Mouse (Mus musculus): ENCODE measurements around the gene Dnttip1. TPM values are rescaled to one million over a fixed set of nuclear protein-coding genes. Genes with fewer than 3 reads are reported as not detected.
A peak's percentile ranks its signal among the peaks of the same experiment; 100 is the strongest.

Gene Dnttip1
- polyA plus RNA-seq (2012; fragmentation: generic; extraction: Trizol) = 47.3 TPM
- long read RNA-seq, experiment 1, partial matches to known transcripts = 2 of 3 reads
- long read RNA-seq, experiment 1, other reads (novel, unspliced or antisense) = 1 of 3 reads
- long read RNA-seq, experiment 2, partial matches to known transcripts = 0 of 1 reads
- long read RNA-seq, experiment 2, other reads (novel, unspliced or antisense) = 0 of 1 reads

DNA sequence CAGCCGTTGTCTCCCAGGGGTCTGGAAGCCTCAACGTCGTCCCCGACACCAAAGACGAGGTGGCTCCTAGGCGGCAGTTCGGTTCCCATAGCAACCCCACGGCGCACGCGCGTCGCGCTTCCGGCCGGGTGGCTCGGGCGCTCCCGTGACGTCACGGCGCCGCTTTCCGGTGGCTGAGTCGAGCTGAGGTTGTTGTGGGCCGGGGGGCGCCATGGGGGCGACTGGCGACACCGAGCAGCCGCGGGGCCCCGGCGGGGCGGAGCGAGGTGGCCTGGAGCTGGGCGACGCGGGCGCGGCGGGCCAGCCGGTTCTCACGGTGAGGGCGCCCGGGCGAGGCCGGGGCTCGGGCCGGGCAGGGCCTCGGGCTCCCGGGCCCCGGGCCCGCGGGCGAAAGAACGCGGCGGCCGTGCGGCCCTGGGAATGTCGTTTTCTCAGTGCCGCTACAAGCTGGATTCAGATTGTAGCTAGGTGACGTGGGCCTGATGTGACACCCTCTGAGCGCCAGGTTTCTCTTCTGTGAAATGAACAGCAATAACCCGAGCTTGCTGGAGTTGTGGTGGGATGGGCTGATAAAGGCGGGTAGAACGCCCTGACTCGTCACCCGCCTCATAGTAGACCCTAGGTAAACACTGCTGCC, at the start of gene Dnttip1, which contains the start of gene Wfdc3:
Gene Dnttip1 (plus strand): TSS at position 141 of the 637 bp plus-strand sequence.
Gene Wfdc3 (minus strand): TSS at position 89 of the 637 bp plus-strand sequence.
- Histone ChIP-seq H3K36me3 (ENCODE audit: control insufficient read depth, insufficient read depth) (peaks cover 19% of the 10 kb centered on the region), H3K79me2 (ENCODE audit: control insufficient read depth, insufficient read depth) (peaks cover 48% of the 10 kb centered on the region), H3ac (ENCODE audit: control insufficient read depth, insufficient read length, low read depth) (peak within 1 kb of the TSS; percentile 92), H3K4me3 (ENCODE audit: insufficient read depth, poor library complexity, severe bottlenecking) (peak within 1 kb of the TSS; percentile 85), H3K27me3 (ENCODE audit: control insufficient read depth, insufficient read depth, insufficient read length) (no peaks in the 10 kb centered on the region), H3K79me3 (ENCODE audit: low read depth) (peaks cover 24% of the 10 kb centered on the region)
- TF ChIP-seq MYOG (IDR thresholded peaks at IDR 0.05; ENCODE audit: control insufficient read depth, extremely low read depth, insufficient read length) (no peak), MAX (IDR thresholded peaks at IDR 0.05) (peak; percentile 39)

DNA sequence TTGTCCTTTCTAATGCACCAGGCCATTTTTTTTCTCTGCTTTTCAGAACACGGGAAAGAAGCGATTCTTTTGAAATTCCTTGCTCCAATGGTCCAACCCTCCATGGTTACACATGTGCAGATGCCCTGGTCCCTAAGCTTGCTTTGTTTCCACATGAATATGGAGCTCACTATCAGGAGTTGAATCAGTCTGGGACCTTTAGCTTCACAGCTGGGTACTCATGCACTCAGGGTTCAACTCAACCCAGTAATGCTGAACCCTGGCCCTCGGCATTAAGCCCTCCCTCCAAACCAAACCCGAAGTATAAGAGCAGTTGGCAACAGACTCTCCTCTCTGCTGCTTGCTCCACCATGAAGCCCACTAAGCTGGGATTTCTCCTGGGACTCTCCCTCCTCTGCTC, 47.6 kb upstream of the Dnttip1 start, which contains the start of gene Spint4:
Gene Spint4 (plus strand): TSS at position 301 of the 400 bp plus-strand sequence.
- no peak within 1 kb of the TSS for H3K4me3 ChIP-seq (ENCODE audit: insufficient read depth, poor library complexity, severe bottlenecking)
- no peaks in the 10 kb centered on the region for H3K79me3 ChIP-seq (ENCODE audit: low read depth)
- H3ac ChIP-seq (ENCODE audit: control insufficient read depth, insufficient read length, low read depth) = no peak within 1 kb of the TSS
- H3K36me3 ChIP-seq (ENCODE audit: control insufficient read depth, insufficient read depth) = no peaks in the 10 kb centered on the region
- TF ChIP-seq CTCF (IDR thresholded peaks at IDR 0.05; ENCODE audit: control insufficient read depth, insufficient read depth, insufficient read length) (no peak), MAX (IDR thresholded peaks at IDR 0.05) (no peak), MYOD1 (IDR thresholded peaks at IDR 0.05; ENCODE audit: control insufficient read depth, insufficient read length, low read depth) (no peak), MYOG (IDR thresholded peaks at IDR 0.05; ENCODE audit: control insufficient read depth, extremely low read depth, insufficient read length) (no peak), FOSL1 (IDR thresholded peaks at IDR 0.05; ENCODE audit: insufficient read depth, low read length, poor library complexity, severe bottlenecking) (no peak), USF1 (IDR thresholded peaks at IDR 0.05; ENCODE audit: low read depth) (no peak), CEBPB (IDR thresholded peaks at IDR 0.05; ENCODE audit: low read depth) (no peak)
- H3K27me3 ChIP-seq (ENCODE audit: control insufficient read depth, insufficient read depth, insufficient read length) = peaks cover 25% of the 10 kb centered on the region
- no peaks in the 10 kb centered on the region for H3K79me2 ChIP-seq (ENCODE audit: control insufficient read depth, insufficient read depth)

GRCm38 (mm10) chr2:164700959-164701358, 44.8 kb upstream of the Dnttip1 start:
- Histone ChIP-seq H3ac (ENCODE audit: control insufficient read depth, insufficient read length, low read depth) (no peak overlapping the region), H3K27me3 (ENCODE audit: control insufficient read depth, insufficient read depth, insufficient read length) (peaks cover 16% of the 10 kb centered on the region), H3K79me3 (ENCODE audit: low read depth) (no peaks in the 10 kb centered on the region), H3K36me3 (ENCODE audit: control insufficient read depth, insufficient read depth) (no peaks in the 10 kb centered on the region), H3K4me3 (ENCODE audit: insufficient read depth, poor library complexity, severe bottlenecking) (no peak overlapping the region), H3K79me2 (ENCODE audit: control insufficient read depth, insufficient read depth) (no peaks in the 10 kb centered on the region)
- TF ChIP-seq CTCF (IDR thresholded peaks at IDR 0.05; ENCODE audit: control insufficient read depth, insufficient read depth, insufficient read length) (no peak), MYOG (IDR thresholded peaks at IDR 0.05; ENCODE audit: control insufficient read depth, extremely low read depth, insufficient read length) (no peak)

GRCm38 (mm10) chr2:164701761-164702160, 44.0 kb upstream of the Dnttip1 start:
- TF ChIP-seq CEBPB (IDR thresholded peaks at IDR 0.05; ENCODE audit: low read depth) = no peak
- TF ChIP-seq USF1 (IDR thresholded peaks at IDR 0.05; ENCODE audit: low read depth) = no peak
- no peak for TF ChIP-seq MYOD1 (IDR thresholded peaks at IDR 0.05; ENCODE audit: control insufficient read depth, insufficient read length, low read depth)
- TF ChIP-seq CTCF (IDR thresholded peaks at IDR 0.05; ENCODE audit: control insufficient read depth, insufficient read depth, insufficient read length) = no peak
- peak; percentile 28 for TF ChIP-seq FOSL1 (IDR thresholded peaks at IDR 0.05; ENCODE audit: insufficient read depth, low read length, poor library complexity, severe bottlenecking)
- no peak for TF ChIP-seq MYOG (IDR thresholded peaks at IDR 0.05; ENCODE audit: control insufficient read depth, extremely low read depth, insufficient read length)
- Histone ChIP-seq H3ac (ENCODE audit: control insufficient read depth, insufficient read length, low read depth) (no peak overlapping the region), H3K79me2 (ENCODE audit: control insufficient read depth, insufficient read depth) (no peaks in the 10 kb centered on the region), H3K4me3 (ENCODE audit: insufficient read depth, poor library complexity, severe bottlenecking) (no peak overlapping the region), H3K36me3 (ENCODE audit: control insufficient read depth, insufficient read depth) (no peaks in the 10 kb centered on the region), H3K79me3 (ENCODE audit: low read depth) (no peaks in the 10 kb centered on the region), H3K27me3 (ENCODE audit: control insufficient read depth, insufficient read depth, insufficient read length) (peaks cover 16% of the 10 kb centered on the region)

- peaks cover 20% of the 10 kb centered on the region for H3K27me3 ChIP-seq (ENCODE audit: control insufficient read depth, insufficient read depth, insufficient read length)
Measured at GRCm38 (mm10) chr2:164704235-164704634, 41.5 kb upstream of the Dnttip1 start.

GRCm38 (mm10) chr2:164705328-164705727, 40.5 kb upstream of the Dnttip1 start:
- H3K36me3 ChIP-seq (ENCODE audit: control insufficient read depth, insufficient read depth) = no peaks in the 10 kb centered on the region
- no peak for TF ChIP-seq MYOG (IDR thresholded peaks at IDR 0.05; ENCODE audit: control insufficient read depth, extremely low read depth, insufficient read length)
- H3ac ChIP-seq (ENCODE audit: control insufficient read depth, insufficient read length, low read depth) = no peak overlapping the region

More at GRCm38 (mm10) chr2:164704235-164704634, 41.5 kb upstream of the Dnttip1 start:
- Histone ChIP-seq H3K4me3 (ENCODE audit: insufficient read depth, poor library complexity, severe bottlenecking) (no peak overlapping the region), H3K79me2 (ENCODE audit: control insufficient read depth, insufficient read depth) (no peaks in the 10 kb centered on the region), H3K79me3 (ENCODE audit: low read depth) (no peaks in the 10 kb centered on the region), H3ac (ENCODE audit: control insufficient read depth, insufficient read length, low read depth) (no peak overlapping the region), H3K36me3 (ENCODE audit: control insufficient read depth, insufficient read depth) (no peaks in the 10 kb centered on the region)
- no peak for TF ChIP-seq MYOD1 (IDR thresholded peaks at IDR 0.05; ENCODE audit: control insufficient read depth, insufficient read length, low read depth)
- no peak for TF ChIP-seq CEBPB (IDR thresholded peaks at IDR 0.05; ENCODE audit: low read depth)
- TF ChIP-seq MYOG (IDR thresholded peaks at IDR 0.05; ENCODE audit: control insufficient read depth, extremely low read depth, insufficient read length) = no peak
- TF ChIP-seq MAX (IDR thresholded peaks at IDR 0.05) = no peak
- no peak for TF ChIP-seq CTCF (IDR thresholded peaks at IDR 0.05; ENCODE audit: control insufficient read depth, insufficient read depth, insufficient read length)
- TF ChIP-seq USF1 (IDR thresholded peaks at IDR 0.05; ENCODE audit: low read depth) = no peak
- no peak for TF ChIP-seq FOSL1 (IDR thresholded peaks at IDR 0.05; ENCODE audit: insufficient read depth, low read length, poor library complexity, severe bottlenecking)

More at GRCm38 (mm10) chr2:164705328-164705727, 40.5 kb upstream of the Dnttip1 start:
- Histone ChIP-seq H3K79me2 (ENCODE audit: control insufficient read depth, insufficient read depth) (no peaks in the 10 kb centered on the region), H3K4me3 (ENCODE audit: insufficient read depth, poor library complexity, severe bottlenecking) (no peak overlapping the region), H3K79me3 (ENCODE audit: low read depth) (no peaks in the 10 kb centered on the region), H3K27me3 (ENCODE audit: control insufficient read depth, insufficient read depth, insufficient read length) (peaks cover 21% of the 10 kb centered on the region)
